Mouse (Mus musculus) spleen, adult 2 months (tissue): Measurements from ENCODE around the gene Cyp27a1.

Source experiments
- CTCF ChIP-seq: fragments of 200-500 bp; IDR thresholded peaks from 2 replicates; pipeline ENCODE4 v1.5.1; 2011; ENCODE audit warnings: mild to moderate bottlenecking, inconsistent platforms; ENCODE audit not compliant: insufficient read depth, insufficient read length, insufficient replicate concordance; ENCODE audit errors: extremely low read depth
- POLR2A ChIP-seq: fragments of 200-500 bp; IDR thresholded peaks from 2 replicates; pipeline ENCODE4 v1.6.1; 2011; ENCODE audit warnings: low read depth, low read length, inconsistent platforms

- TF ChIP-seq CTCF, result no peak
- no peak for TF ChIP-seq POLR2A
Observed at GRCm38 (mm10) chr1:74771845-74771930, 58.3 kb downstream of the Cyp27a1 start, which contains the start of gene Wnt6.
